Mouse (Mus musculus) lung, postnatal 36 days (tissue): ENCODE measurements at regions not wholly inside any gene's neighbourhood (a gene's known extent, or its start where the extent isn't known, plus 50 kb on each side); places are given as distances from the start of the nearest gene placed in this dataset.

Experiments
- DNase-seq: peaks from one replicate; pipeline ENCODE4 v3.0.0; 2022; ENCODE audit warnings: mixed read lengths

GRCm38 (mm10) chr13:16512876-16513275 is 501.2 kb downstream of the Inhba start:
- no peak for DNase-seq

- no peak for DNase-seq
Observed at GRCm38 (mm10) chr13:16515195-16515594, 503.5 kb downstream of the Inhba start.

DNA sequence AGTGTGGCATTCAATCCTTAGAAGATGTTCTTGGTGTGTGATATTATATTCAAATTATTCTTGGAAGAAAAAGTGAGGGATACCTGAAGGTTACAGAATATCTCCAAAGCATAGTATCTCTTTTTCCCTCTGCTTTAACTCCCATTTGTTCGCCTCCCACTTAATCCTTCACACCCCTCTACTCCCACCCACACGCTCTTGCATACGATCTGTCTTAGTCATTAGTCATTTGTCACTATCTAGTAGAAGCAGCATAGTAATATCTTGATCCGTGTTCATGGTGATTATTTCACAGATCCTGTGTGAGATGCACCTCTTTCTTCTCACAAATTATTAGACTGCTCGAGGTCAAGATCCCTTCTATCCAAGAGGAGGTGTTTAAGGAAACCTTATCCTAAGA is 517.4 kb downstream of the Inhba start:
- no peak for DNase-seq

- no peak for DNase-seq
Observed at GRCm38 (mm10) chr13:16543771-16544170, 532.1 kb downstream of the Inhba start.

DNA sequence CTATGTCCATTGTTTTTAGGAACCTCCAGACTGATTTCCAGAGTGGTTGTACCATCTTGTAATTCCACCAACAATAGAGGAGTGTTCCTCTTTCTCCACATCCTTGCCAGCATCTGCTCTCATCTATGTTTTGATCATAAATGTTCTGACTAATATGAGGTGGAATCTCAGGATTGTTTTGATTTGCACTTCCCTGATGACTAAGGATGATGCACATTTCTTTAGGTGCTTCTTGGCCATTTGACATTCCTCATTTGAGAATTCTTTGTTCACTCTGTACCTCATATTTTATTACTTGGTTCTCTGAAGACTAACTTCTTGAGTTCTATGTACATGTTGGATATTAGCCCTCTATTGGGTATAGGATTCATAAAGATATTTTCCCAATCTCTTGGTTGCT is 538.4 kb downstream of the Inhba start:
- no peak for DNase-seq

GRCm38 (mm10) chr13:16564988-16565387 is 553.3 kb downstream of the Inhba start:
- DNase-seq, result no peak

DNA sequence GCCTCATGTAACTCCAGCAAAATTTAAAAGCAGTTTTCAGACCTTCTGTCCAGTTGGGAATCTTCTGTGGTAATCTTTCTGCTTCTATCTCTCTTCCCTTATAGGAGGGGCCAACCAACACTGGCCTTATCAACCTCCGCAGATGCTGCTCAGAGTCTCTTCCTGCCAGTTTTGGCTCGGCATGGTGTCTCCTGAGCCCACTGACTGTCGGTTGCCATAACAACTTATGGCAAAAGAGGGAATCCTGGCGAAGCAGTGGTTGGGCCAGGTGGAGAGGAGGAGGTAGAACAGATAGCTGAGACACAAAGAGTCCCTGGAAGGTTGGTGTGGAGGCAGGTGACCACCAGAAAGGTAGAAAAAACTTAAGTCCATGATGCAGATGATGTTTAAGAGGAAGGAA is 562.4 kb downstream of the Inhba start:
- no peak for DNase-seq

- DNase-seq, result no peak
Observed at GRCm38 (mm10) chr13:16586286-16586685, 574.6 kb downstream of the Inhba start.

DNA sequence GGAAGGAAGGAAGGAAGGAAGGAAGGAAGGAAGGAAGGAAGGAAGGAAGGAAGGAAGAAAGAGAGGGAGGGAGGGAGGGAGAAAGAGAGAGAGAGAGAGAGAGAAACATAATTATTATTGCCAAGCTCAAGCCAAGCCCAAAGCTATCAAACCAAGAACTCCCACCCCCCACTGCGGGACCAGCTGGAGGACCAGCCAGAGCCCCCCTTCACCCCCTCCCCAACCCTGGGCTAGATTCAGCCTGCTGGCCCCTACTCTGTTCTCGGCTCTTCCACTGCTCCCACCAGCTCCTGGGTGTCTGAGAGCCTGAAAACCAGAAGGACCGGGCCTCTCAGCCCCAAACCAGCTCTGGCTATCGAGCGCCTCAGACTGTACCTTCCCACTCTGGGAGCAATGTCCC is 608.1 kb downstream of the Inhba start:
- DNase-seq, result no peak

GRCm38 (mm10) chr13:16626584-16626983 is 614.9 kb downstream of the Inhba start:
- no peak for DNase-seq

DNA sequence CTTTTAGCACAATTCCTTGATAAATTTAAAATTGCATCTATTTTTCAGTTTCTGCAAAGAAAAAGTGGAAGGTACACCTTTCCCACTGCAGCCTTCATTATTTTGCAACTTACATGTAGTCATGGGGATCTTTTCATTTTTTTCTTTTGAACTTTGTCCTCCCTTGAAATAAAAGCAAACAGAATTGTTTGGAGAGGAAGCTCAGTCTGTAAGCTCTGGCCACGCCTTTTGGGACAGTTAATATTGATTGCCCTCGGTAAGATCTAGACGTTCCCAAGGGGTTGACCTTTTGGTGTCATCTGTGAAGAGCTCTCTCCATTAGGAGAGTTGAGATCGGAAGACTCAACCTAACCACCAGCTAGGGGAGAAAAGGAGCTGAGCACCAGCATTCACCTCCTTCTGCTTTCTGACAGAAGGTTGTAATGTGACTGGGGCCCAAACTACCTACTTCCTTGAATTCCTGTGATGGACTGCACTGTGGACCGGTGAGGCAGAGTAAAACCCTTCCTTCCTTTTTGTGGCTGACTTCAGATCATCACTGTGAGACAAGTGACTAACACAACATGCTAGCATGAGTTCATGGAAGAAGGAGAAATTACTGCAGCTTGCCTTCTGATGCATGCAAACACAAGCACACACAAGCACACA is 621.9 kb downstream of the Inhba start:
- no peak for DNase-seq

DNA sequence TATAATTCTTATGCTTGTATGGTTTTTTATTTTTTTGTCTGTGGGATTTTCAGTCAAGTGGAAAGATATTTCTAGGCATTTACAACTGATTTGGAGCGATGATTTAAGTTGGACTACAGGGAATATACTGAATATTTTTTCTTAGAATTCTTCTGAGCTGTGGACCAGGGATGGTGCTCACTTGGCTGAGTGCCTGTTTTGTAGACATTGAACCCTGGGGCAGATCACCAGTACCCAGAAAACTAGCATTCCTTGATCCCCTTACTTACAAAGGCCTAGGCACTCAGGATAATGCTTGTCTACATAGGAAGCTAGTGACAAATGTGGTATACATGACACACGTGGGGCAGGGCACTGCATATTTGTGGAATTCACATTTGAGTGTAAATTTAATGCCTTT is 624.6 kb downstream of the Inhba start:
- DNase-seq, result no peak

- DNase-seq, result no peak
Observed at GRCm38 (mm10) chr13:16641611-16642449, 630.2 kb downstream of the Inhba start.

DNA sequence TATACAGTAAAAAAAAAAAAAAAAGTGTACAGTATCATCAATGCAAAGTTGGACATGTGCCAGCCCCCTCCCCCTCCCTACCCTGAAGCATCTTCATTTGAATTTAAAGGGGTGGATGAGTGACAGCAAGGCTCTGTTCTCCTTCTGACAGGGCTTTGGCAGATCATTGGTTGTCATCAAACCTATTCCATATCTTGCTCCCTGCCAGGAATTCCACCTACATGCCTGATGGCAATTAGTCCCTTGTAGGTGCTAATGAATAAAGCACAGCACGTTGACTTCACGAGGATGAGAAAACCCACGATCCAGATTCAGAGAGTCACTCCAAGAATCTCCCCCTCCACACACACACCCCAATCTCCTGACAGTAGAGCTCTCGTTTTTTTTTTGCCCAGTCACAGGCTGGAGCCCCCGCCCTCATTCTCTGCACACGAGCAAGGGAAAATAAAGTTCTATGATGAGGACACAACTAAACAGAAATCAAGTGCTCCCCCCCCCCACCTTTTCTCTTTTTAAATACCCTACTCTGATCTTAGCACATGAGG is 630.9 kb downstream of the Inhba start:
- no peak for DNase-seq

- no peak for DNase-seq
Observed at GRCm38 (mm10) chr13:16645311-16645710, 633.7 kb downstream of the Inhba start.

- DNase-seq, result no peak
Observed at GRCm38 (mm10) chr13:16646056-16646455, 634.4 kb downstream of the Inhba start.

GRCm38 (mm10) chr13:16646649-16647048 is 635.0 kb downstream of the Inhba start:
- DNase-seq, result no peak

DNA sequence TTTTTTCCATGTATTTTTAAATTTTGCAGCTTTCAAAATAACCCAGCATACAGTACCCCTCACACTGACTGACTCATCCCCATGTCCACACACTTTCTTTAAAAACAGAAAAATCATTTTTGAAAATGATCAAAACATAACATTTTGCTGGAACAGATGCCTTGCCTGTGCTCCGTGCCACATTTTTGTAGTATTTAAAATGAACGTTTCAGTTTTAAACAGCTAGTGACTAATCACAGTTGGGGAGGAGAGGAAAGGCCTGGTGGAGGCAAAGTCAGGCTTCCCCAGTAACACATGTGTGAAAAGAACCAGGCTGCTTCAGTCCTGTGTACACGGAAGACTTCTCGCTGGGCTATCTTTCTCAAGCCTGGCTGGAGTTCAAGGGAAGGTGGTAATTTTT is 644.5 kb downstream of the Inhba start:
- no peak for DNase-seq

- no peak for DNase-seq
Observed at GRCm38 (mm10) chr13:16659894-16660293, 648.2 kb downstream of the Inhba start.

GRCm38 (mm10) chr13:16668652-16669051 is 657.0 kb downstream of the Inhba start:
- DNase-seq, result no peak

DNA sequence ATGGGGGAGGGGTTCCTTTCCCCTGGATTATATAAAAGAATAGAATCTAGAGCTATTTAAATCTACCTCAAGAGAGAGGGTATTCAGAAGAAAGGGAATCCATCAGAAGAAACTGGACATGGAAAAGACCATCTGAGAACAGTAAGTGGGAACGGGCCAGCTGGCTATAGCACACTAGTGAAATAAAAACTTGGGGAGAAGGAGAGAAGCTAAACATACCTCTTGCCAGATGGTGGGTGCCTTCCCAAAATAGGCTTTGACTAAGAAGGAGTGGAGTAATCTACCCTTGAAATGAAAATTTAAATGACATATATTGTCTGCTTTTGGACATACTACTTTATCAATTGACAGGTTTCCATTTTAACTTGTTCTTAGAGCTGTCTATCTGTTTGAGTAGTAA is 657.6 kb downstream of the Inhba start:
- no peak for DNase-seq

DNA sequence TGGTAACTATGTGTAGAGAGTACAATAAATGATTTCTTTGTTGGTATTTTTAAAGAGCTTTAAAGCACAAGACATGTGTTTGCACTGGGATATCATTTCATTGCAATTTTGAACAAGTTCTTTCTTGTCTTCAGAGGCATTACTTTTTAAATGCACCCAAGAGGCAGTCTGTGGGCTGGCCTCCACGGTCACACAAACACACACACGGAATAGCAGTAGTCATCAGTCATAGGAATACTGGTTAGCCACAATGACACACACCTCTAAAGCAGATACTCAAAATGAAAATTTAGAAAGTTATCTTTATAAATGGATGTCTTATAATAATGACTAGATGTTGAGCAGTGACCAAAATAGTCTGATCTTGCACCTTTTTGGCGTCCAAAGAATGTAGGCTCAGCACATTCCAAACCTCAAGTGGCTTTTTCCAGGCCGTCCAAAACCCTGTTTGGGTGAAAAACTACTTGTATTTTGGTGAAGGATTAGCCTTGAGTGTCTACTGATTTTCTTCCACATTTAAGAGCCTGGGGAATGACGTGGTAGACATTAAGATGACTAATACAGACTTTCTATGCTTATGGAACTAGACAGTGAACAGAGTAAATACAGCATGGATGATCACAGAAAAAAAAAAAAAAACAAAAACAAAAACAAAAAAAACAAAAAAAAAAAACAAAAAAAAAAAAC is 658.5 kb downstream of the Inhba start:
- no peak for DNase-seq

DNA sequence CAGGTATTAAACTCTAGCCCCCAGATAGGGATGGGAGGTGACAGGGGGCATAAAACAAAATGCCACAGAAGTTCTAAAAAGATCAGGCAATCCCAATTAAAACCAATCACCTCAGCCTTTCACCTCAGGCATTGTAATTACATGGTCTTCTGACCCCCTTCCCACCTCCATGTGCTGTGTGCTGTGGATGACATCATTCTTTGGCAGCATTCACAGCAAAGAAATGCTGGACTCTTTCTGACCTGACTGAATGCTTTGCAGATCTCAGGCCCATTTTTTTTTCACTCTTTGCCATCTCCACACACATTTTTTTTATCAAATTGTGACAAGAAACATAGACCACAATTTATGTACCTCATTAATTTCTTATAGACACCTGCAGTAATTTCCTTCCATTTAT is 659.1 kb downstream of the Inhba start:
- DNase-seq, result no peak

DNA sequence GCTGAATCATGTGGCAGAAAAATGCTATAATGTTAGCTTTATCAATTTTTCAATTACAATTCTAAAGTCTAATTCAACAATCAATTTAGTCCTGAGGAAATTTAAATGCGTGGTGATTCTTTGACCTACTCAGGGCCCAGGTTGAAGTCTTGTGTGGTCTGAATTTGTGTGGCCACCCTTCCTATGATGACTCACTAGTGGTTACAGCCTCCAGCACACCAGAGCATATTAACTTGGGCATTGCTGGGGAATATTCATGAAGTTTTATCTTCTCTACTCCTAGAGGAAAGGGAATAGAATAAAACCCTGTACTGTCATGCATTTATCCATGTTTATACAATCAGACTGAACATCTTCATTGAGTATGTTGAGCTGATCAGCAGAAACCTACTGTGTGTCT is 665.2 kb downstream of the Inhba start:
- DNase-seq, result no peak
